Mouse (Mus musculus) gastrocnemius, postnatal 14 days (tissue): Measurements from ENCODE around the gene Slc6a2. TPM values are rescaled to one million over a fixed set of nuclear protein-coding genes. Genes with fewer than 3 reads are reported as not detected.

ENCODE experiments used
- DNase-seq: peaks from one replicate; pipeline ENCODE4 v3.0.0; 2021; ENCODE audit warnings: mixed read lengths
- intact Hi-C: fragments of 180-260 bp; cut with DNase I; formaldehyde crosslinking; loops from one replicate; pipeline ENCODE4 v1.15.1; 2025; ENCODE audit warnings: low total_unique reads
- long read RNA-seq, 2 experiments: library from polyadenylated mRNA; stranded (forward); transcript quantifications; one replicate each; pipeline ENCODE4 v2.0.0; 2021
- total RNA-seq, 2 experiments: library from RNA; stranded (reverse); gene quantifications; 2 replicates each; pipeline ENCODE4 v1.2.3; 2021

The Slc6a2 gene
- under 1 TPM; 0.11 to 0.49 TPM for total RNA-seq
- long read RNA-seq, experiment 1: 0 reads
- long read RNA-seq, experiment 2: 0 reads

DNA sequence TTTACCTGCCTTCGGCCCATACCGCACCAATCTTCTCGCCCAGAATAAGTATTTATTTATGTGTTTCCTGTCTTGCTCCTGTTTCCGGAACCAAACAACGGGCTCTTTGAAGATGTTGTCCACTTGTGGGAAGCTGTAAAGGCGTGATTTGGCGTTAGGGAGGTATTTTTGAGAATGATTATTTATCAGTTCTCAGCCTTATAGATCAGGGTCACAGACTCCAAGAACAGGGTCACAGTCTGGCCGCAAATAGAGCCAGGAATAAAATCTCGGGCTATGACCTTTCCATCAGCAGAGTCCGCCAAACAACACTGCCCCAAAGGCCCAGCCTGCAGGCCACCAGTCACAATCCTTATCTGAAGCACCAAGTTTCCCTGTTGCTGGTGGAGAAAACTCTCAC lies at the start of gene Slc6a2:
TSS of gene Slc6a2 (plus strand) at position 301 of the 400 bp plus-strand sequence.
- DNase-seq: no peak
- intact Hi-C loops: no loop called here

DNA sequence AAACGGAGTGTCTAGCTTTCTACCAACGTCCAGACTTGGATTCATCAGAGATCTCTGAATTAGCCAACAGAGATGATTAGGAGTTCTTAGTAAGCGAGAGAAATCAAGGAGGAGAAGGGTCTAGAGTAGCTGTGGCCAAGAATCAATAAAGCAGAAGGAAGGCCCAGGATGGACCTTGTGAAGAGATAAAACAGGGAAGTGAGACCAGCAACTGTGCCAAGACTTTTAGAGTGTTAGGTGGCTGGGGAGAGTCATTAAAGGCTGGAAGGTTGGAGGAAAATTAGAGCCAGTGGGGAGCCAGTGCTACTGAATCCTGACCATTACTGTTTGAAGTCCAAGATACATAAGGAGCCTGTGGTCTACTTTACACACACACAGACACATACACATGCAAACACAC lies 48.4 kb upstream of the Slc6a2 start:
- intact Hi-C loops: no loop called here
- DNase-seq: no peak

DNA sequence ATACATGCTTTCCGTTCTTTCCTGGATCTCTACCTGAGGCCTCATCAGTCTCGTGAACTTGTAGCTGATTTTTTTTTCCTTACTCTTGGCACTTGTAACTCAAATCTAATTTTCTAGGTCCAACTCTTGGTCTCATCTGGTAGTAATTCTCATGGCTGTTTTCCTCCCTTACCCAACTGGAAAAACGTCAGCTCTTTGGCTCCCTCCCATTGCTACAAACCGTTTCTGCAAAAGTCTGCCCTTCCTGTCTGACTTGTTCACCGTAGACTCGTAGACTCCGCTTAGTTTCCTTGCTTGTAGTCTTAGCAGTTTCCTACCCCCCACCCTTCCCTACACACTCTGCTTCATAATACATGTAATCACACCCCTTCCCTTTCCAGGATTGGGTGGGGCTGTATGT lies 46.5 kb upstream of the Slc6a2 start:
- intact Hi-C loops: no loop called here
- DNase-seq: peak; percentile 28

DNA sequence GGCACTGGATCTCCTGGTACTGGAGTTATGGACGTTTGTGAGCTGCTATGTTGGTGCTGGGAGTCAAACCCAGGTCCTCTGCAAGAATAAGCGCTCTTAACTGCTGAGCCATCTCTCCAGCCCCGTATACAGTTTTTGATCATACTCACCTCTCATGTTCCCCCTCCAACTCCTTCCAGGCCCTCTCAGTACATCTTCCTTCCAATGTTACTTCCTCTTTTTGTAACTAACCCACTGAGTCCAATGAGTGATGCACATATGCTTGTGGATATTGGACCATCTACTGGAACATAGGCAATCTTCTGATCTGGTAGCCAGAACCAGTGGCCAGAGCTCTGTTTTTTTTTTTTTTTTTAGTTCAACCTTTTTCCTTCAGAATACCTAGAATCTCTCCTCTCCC lies 43.8 kb upstream of the Slc6a2 start:
- intact Hi-C loops: no loop called here
- DNase-seq: no peak

DNA sequence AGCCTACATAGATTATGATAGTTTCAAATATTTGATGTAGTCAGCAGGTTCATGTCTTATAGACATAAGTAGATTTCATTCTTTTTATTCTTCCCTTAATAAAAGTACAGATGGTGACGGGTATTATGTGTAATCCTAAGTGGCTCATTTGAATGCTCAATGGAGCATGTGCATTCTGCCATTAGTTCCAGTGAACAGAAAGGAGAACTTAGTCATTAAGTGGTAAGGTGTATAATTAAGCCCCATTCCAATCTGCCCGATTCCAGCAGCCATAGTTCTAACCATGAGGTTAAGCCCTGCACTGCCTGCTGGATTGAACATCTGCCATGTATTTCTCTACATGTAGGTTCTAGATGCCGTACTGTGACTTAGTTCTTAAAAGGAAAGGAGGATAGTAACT lies 38.1 kb upstream of the Slc6a2 start:
- DNase-seq: no peak
- intact Hi-C loops: no loop called here

DNA sequence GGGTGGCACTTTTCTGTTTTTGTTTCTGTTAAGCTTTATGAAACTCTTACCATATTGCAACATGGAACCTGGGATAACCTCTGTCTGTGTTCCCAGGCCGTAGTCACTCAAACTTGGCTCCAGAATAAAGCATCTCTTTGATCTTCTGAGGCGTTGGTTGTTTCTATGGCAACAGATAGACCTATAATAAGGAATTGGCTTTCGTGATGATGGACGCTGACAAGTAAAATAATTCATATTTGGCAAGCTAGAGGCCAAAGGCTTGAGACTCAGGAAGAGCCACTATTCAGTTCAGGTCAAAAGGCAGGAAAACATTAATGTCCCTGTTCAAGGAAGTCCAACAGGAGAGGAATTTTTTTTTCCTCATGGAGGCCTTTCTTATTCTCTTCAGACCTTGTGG lies 30.9 kb upstream of the Slc6a2 start:
- intact Hi-C loops: no loop called here
- no peak for DNase-seq

DNA sequence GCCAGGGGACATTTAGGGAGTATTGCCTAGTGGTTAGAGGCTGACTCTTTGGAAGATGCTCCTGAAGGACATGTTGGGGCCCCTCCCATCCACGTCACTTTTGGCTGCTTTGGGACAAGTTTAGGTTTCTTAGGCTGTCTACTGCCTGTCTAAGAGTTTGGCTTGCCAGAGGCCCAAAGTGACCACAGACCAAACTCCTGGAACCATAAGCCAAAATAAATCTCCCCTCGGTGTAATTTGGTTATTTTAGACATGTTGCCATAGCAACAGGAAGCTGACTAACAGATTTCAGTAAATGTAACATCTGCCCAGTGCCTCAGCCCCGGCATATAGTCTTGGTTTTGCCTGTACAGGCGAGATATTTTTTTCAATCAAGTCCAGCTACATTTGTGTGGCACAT lies 21.8 kb upstream of the Slc6a2 start:
- intact Hi-C loops: no loop called here
- DNase-seq: no peak

DNA sequence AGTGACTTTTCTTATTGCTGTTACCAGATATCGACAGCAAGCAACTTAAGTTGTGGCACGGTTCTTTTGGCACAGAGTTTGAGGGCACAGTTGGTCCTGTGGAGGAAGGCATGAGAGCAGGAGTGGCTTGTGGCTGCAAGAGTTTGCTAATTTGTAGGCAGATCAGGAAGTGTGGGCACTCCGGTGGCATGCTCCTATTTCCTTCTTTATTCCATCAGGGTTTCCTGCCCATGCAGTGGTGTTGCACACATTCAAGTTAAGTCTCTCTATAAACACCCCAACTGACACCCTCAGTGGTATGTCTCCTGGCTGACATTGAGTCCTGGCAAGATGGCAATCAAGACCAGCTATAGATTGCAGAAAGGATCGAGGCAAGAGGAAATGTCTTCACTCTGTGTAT lies 10.8 kb upstream of the Slc6a2 start:
- DNase-seq: no peak
- intact Hi-C loops: no loop called here

DNA sequence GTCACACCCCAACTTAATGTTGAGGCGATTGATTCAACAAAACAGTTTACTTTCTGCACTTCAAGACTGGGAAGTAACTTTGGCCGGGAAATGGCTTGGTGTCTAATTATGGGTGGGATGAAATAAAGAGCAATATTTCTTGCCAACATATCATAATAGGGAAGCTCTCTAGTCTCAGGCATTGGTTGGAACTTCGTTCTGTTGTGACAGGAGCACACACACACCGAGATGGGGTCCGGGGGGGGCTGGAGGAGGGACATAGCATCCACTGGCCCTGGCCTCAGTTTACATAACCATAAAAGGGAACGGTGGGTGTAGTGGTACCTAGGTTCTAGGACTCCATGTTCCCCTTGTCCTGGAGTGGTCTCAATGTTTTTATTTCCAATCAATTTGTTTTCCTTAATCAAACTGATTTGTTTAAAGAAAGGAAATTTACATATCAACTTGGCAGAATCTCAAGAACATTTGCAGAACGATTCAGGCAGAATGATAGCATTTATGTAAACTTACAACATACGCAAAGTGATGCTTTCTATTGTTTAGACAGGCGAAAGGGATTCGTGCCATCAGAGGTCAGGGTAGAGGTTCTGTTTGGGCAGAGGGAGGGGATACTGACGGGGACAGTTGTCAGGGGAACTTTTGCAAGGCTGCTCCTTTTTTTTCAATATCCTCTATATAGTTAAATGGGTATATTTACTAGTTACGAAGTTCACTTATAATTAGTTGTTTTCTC lies 9.1 kb upstream of the Slc6a2 start:
- intact Hi-C loops: no loop called here
- DNase-seq: no peak

DNA sequence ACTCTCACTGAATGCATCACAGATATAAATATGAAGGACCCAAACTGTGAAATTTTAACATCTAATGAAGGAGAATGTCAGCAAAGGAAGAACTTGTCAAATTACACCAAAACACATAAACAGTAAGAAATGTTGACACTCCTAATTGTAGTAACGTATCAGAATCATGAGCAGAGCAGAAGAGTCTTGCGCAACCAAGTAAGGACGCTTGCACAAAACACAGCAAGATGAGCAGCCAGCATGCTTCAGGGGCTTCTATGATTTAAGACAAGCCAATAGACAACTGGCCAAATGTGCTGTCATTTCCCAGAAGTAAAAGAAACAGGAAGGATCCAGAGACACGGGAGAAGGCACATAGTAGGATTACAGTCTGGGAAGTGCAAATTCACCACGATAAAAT lies 5.8 kb upstream of the Slc6a2 start:
- intact Hi-C loops: no loop called here
- DNase-seq: no peak

DNA sequence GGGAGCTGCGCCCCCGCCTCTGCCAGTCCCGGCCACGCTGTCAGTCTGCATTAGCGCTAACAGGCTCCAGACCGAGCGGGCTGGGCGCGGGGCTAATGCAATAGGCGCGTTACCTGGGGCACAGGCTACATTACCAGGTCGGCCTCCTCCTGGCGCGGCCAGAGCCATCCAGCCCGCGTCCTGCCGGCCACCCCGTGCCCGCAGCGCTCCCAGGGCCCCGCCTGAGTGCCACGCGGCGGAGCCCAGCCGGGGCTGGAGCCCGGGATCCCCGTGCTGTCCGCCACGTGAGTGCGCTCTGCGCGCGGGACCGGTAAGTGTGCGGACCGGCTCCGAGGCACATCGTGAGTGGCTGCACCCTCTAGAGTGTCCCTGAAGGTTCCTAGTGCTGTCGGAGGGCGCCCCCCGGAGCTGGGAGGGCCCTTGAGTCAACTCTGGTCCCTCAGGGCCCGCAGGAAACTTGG lies 602 bp downstream of the Slc6a2 start:
- DNase-seq: no peak
- intact Hi-C loops: no loop called here

DNA sequence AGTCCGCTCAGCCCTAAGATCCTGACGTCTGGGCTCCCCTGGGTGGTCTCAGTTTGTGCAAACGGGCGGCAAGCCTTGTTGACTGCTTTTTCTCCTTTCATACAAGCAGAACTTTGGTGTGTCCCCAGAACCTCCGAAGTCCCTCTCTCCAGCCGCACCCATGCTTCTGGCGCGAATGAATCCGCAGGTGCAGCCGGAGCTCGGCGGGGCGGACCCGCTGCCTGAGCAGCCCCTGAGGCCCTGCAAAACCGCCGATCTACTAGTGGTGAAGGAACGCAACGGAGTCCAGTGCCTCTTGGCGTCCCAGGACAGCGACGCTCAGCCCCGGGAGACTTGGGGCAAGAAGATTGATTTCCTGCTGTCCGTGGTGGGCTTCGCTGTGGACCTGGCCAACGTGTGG lies 1.2 kb downstream of the Slc6a2 start:
- intact Hi-C loops: no loop called here
- DNase-seq: peak; percentile 8

DNA sequence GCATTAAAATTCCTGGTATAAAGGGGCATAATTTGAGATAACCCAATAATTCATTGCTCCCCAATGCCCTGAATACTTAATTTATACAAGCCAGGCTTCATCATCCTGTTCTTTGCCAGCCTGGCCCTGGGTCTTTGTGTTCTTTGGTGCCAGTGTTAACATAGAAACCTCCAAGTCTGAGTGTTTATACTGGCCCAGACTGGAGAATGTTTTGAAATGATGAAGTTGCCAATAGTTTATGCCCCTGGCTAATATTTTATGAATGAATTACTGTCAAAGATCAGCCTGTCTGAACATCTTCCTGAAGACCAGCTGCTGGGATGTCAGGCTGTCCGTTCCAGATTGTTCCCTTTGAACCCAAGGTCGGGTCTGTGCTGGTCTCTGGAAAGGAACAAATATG lies 4.7 kb downstream of the Slc6a2 start:
- DNase-seq: no peak
- intact Hi-C loops: no loop called here

DNA sequence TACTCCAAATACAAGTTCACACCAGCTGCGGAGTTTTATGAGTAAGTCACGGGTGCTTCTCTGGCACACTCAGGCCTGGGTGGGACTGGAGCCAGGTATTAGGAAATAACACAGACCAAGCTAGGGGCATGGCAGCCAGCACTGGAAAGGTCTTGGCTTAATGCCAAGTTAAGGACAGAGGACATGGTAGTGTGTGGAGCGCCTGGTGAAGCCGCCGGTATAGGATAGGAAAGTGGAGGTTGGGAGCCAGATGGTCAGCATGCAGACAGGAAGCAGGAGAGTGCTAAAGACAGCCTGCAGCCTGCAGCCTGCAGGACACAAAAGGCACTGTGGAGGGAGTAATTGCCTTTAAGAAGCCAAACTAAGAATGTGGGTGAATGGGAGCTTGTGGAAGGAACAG lies 13.1 kb downstream of the Slc6a2 start:
- peak; percentile 56 for DNase-seq
- intact Hi-C loops: no loop called here

DNA sequence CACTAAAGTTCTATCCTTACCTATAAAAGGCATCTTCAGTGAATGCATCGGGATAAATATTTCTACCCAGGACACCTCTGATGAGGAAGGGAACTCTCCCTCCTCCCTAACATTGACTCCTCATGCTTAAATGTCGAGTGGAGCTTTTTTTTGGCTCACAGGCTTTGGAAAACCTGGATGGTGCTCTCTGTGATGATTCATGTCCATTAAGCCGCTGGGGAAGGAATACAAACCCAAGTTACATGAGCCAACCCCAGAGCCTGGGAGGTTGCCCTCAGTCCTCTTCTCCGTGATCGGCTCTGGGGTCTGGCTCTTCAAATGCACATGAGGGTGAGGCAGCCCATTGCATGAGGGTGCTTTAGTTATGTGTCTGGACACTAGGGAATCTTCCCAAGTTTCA lies 16.8 kb downstream of the Slc6a2 start:
- DNase-seq: no peak
- intact Hi-C loops: no loop called here

DNA sequence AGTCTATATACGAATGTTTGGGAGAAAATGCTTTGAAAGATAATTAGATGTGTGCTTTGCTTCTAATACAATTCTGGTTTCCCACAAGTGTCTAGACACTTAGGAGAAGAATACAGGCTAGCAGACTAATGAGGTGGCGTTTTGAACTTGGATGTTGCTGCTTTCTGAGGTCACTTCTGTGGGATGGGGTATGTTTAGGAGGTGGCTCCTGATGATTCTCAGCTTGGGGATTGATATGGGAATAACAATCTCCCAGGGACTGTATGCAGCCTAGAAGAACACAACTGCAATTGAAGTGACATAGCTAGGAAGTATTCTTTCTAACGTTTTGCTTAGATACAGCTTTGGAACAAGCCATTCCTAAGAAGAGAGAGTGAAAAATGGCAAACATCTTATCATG lies 22.6 kb downstream of the Slc6a2 start:
- intact Hi-C loops: no loop called here
- DNase-seq: no peak

DNA sequence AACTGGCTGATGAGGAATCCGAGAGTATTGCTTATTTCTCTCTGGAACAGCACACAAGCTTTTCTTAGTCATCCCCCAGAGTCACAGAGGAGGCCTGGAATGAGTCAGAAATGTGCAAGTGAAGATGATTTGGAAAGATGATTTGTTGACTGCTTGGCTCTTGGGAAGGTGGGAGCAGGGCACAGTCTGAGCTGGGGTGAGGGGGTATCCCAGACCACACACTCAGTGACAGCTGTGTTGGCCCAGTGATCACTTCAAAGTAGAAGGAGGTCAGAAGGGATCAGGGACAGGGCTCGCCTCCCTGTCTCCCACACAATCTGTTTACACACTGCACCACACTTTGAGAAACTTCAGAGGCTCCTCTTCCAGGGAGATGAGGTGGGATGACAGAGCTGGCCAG lies 24.5 kb downstream of the Slc6a2 start:
- no peak for DNase-seq
- intact Hi-C loops: no loop called here

DNA sequence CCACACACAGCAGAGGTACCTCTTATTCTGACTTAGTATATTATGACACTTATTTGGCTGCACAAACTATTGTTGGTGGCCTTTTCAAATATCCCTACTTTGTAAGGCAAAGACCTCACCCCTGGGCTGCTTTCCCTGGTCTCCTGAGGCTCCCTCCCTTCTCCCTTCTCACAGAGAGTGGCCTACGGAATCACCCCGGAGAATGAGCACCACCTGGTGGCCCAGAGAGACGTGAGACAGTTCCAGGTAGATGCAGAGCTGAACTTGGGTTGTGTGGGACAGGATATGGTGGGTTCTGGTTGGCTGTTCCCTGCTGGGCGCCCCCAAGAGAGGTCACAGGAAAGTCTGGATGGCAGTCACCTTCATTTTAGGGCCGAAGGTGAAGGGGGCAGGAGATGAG lies 37.0 kb downstream of the Slc6a2 start:
- DNase-seq: peak; percentile 44

DNA sequence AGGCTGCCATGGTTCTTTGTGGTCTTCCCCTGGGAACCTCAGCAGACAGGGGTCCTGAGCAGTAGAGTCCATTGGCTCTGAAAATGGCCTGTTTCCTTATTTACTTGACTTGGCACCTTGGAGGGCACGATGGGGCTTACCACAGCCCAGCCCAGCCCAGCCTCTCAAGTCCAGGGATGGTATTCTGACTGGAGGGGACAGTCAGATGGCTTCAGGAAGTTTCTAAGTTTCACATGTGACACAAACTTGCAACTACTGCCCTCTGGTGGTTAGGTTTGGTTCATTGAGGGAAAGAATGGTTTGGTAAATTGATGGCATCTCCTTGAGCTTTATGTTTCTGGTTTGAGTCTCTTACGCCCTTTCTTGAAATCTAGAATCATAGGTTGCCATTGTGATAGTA lies 38.7 kb downstream of the Slc6a2 start:
- DNase-seq: no peak
- intact Hi-C loops: loop anchor here (1.0 to 5.0 kb wide), 2 partner anchors 116 to 180 kb away; no protein-coding TSS in a partner anchor

More for the DNA sequence above, 37.0 kb downstream of the Slc6a2 start:
- intact Hi-C loops: loop anchor here (5.0 kb wide), 1 partner anchor 115 kb away; no protein-coding TSS in a partner anchor

DNA sequence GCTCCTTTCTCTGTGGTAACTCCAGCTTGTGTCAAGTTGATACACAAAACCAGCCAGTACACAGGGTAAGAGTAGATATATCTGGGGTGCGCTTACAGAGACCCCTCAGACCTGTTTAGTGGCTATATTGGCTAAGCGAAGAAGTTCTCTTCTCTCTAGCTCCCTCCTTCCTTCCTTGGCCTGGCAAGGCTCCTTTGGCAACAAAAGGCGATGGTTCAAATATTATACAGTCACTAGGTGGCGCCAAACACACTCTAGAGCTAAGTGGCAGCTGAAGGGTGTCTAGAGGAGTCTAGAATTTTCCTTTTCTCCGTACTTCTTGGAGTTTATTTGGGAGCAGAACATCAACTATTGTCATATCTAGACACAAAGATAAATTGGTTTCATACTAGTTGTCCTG lies 50.4 kb downstream of the Slc6a2 start:
- intact Hi-C loops: loop anchor here (10.0 kb wide), 1 partner anchor 85 kb away; no protein-coding TSS in a partner anchor
- peak; percentile 38 for DNase-seq

DNA sequence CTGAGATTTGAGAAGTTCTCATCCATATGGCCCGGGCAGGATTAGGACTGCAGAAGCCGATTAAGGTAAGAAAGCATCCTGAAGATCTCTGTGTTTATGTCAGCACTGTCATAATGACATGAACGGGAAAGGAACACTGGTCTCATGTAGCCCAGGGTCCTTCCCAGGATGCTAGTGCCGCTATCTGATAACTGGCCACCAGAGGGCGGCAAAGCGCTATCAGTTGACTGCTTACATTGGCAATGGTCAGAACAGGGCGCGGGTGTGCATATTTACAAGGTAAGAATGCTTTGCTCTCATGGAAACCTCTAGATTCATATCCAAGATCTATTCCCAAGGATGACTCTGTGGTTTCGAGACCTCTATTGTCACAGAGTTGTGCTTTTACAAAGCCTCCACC lies 51.6 kb downstream of the Slc6a2 start:
- intact Hi-C loops: loop anchor here (10.0 kb wide), 1 partner anchor 83 kb away; no protein-coding TSS in a partner anchor

More for the DNA sequence above, 51.6 kb downstream of the Slc6a2 start:
- DNase-seq: peak; percentile 80
